Mouse (Mus musculus) limb, embryonic 11.5 days (tissue): Measurements from ENCODE around the gene Tes3-ps. TPM values are rescaled to one million over a fixed set of nuclear protein-coding genes. Genes with fewer than 3 reads are reported as not detected.

Experiments used
- ATAC-seq: fragments of 200-750 bp; cut with Nextera tagmentation; 2 replicates; pipeline ENCODE4 v1.8.0; 2017; ENCODE audit warnings: low read depth; ENCODE audit not compliant: insufficient number of reproducible peaks, low FRiP score, low TSS enrichment
- DNase-seq: peaks from one replicate; pipeline ENCODE4 v3.0.0-alpha.2; 2015; ENCODE audit warnings: low spot score
- H3K27ac ChIP-seq: fragments of 300-500 bp; sonication (generic); replicated peaks from 2 replicates; pipeline ENCODE4 v1.5.1; 2014; ENCODE audit warnings: low read depth, mild to moderate bottlenecking, low read length
- H3K27me3 ChIP-seq: fragments of 300-500 bp; sonication (generic); 2 replicates; pipeline ENCODE4 v1.6.1; 2014; ENCODE audit warnings: mild to moderate bottlenecking, low read length, mixed read lengths; ENCODE audit not compliant: control insufficient read depth, insufficient read depth
- H3K36me3 ChIP-seq: fragments of 300-500 bp; sonication (generic); 2 replicates; pipeline ENCODE4 v1.6.1; 2014; ENCODE audit warnings: mild to moderate bottlenecking, low read length, moderate library complexity, mixed read lengths; ENCODE audit not compliant: control insufficient read depth, insufficient read depth
- H3K4me1 ChIP-seq: fragments of 300-500 bp; sonication (generic); 2 replicates; pipeline ENCODE4 v1.6.1; 2014; ENCODE audit warnings: low read length, mixed read lengths; ENCODE audit not compliant: control insufficient read depth, insufficient read depth
- H3K4me2 ChIP-seq: fragments of 300-500 bp; sonication (generic); 2 replicates; pipeline ENCODE4 v1.6.1; 2014; ENCODE audit warnings: low read depth, mild to moderate bottlenecking, moderate library complexity; ENCODE audit not compliant: severe bottlenecking
- H3K4me3 ChIP-seq: fragments of 300-500 bp; sonication (generic); 2 replicates; pipeline ENCODE4 v1.5.1; 2014; ENCODE audit warnings: low read depth, low read length
- H3K9ac ChIP-seq: fragments of 300-500 bp; sonication (generic); 2 replicates; pipeline ENCODE4 v1.6.1; 2014; ENCODE audit warnings: mild to moderate bottlenecking, low read length
- H3K9me3 ChIP-seq: fragments of 300-500 bp; sonication (generic); 2 replicates; pipeline ENCODE4 v1.6.1; 2016; ENCODE audit warnings: low read length; ENCODE audit not compliant: control insufficient read depth
- WGBS: fragments of 180-500 bp; shearing (Covaris S2); extraction: QIAGEN DNeasy Blood & Tissue Kit; methylation state at CpG from one replicate; pipeline ENCODE4 v1.1.7; 2014; 5-methylcytosine and 5-hydroxymethylcytosine counted together
- polyA plus RNA-seq: library from polyadenylated mRNA; unstranded; fragments of >200 nt; fragmentation: Nextera tagmentation; extraction: Ambion mirVana; gene quantifications from 2 replicates; pipeline ENCODE4 v1.2.1, GENCODE M21; 2014

The Tes3-ps gene
- polyA plus RNA-seq, 1 experiment from 2014 or later: 0.85 TPM

DNA sequence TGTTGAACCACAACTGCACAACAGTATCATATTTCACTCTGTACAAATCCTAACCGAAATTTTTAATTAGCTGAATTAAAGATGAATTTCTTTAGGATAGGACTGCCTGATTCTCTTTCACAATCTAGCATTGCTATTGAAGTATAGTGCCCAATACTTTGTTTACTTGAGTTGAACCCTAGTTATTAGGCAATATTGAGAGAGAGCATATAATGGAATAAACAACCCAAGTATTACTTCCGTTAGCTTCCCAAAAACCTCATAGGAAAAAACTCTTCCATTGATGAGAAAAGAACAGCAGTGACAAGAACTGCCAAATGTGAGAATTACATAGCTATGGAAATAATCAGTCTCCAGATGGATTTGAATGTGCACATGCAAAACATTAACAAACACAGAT is 33.1 kb downstream of the Tes3-ps start:
- Histone ChIP-seq H3K4me2 (no peak overlapping the region), H3K27ac (no peak overlapping the region), H3K9ac (no peak overlapping the region), H3K9me3 (no peaks in the 10 kb centered on the region), H3K4me3 (no peak overlapping the region), H3K36me3 (no peaks in the 10 kb centered on the region), H3K4me1 (no peaks in the 10 kb centered on the region), H3K27me3 (no peaks in the 10 kb centered on the region)
- 88% methylated on average over 2 of the region's 2 CpGs for WGBS
- no peak for ATAC-seq
- no peak for DNase-seq

DNA sequence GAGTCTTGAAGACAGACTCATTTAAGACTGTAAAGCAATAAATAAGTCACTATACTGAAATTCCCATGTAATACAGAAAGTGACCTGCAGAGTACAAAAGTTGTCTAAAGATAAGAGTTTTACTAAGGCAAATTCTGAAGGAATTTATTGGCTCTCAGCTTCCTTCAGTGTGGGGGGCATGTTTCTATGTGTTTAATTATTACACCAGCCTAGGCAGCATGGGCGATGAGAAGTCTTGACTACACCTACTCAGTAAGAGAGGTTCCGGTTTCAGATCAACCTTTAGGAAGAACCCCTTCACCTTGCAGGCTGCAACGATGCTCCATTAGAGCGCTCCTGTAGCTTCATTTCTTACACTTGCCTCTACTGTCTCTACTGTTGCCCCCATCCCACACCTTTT is 37.5 kb downstream of the Tes3-ps start:
- H3K9me3 ChIP-seq: no peaks in the 10 kb centered on the region
- no peak overlapping the region for H3K9ac ChIP-seq
- H3K4me2 ChIP-seq: no peak overlapping the region
- no peak overlapping the region for H3K4me3 ChIP-seq
- DNase-seq (no peak), ATAC-seq (no peak)
- H3K36me3 ChIP-seq: no peaks in the 10 kb centered on the region
- H3K27ac ChIP-seq: no peak overlapping the region
- WGBS: 97% methylated on average over 4 of the region's 4 CpGs
- H3K4me1 ChIP-seq: no peaks in the 10 kb centered on the region
- H3K27me3 ChIP-seq: no peaks in the 10 kb centered on the region

DNA sequence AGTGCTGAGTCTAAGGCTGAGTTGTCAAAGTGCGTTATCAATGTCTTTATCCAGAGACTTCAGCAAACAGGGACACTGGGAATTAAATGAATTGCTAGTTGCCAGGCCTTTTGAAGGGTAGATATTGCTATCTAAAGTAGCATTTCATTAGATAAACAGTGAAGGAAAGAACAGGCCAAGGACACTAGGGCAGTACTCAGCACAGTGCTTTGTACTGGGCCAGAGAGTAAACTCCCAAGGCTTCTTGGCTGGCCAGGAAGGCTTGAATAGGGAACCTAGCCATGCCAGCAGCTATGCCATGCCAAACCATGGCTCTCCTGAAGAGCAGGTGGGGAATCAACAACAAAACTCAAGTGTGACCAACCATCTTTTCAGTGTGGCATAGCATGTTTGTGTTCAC is 43.8 kb downstream of the Tes3-ps start:
- H3K9ac ChIP-seq: no peak overlapping the region
- 93% methylated on average over 1 of the region's 1 CpGs for WGBS
- no peak for ATAC-seq
- no peaks in the 10 kb centered on the region for H3K9me3 ChIP-seq
- H3K4me2 ChIP-seq: no peak overlapping the region
- H3K27ac ChIP-seq: no peak overlapping the region
- DNase-seq: no peak
- no peaks in the 10 kb centered on the region for H3K27me3 ChIP-seq
- H3K36me3 ChIP-seq: no peaks in the 10 kb centered on the region
- H3K4me3 ChIP-seq: no peak overlapping the region
- no peaks in the 10 kb centered on the region for H3K4me1 ChIP-seq

DNA sequence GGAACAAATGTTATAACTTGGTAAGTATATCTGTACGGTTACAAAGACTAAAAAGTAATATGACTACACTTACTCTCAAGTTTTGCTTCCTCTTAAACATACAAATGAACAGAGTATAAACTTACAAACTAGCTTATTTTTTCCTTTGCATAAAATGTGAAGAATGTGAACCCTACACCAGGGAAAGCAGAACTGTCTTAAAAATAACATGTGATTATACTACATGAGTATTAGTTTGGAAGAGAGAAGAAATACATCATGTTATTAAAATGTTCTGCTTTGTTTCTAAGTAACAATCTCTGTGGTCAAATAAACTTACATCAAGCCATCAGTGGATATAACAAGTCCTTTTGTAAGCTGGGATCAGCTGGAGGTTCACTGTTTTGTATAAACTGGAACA is 45.6 kb downstream of the Tes3-ps start:
- H3K36me3 ChIP-seq: no peaks in the 10 kb centered on the region
- no peaks in the 10 kb centered on the region for H3K27me3 ChIP-seq
- DNase-seq (no peak), ATAC-seq (no peak)
- H3K4me1 ChIP-seq: no peaks in the 10 kb centered on the region
- H3K9ac ChIP-seq: no peak overlapping the region
- H3K27ac ChIP-seq: no peak overlapping the region
- H3K4me3 ChIP-seq: no peak overlapping the region
- 85% methylated on average over 1 of the region's 1 CpGs for WGBS
- no peak overlapping the region for H3K4me2 ChIP-seq
- H3K9me3 ChIP-seq: no peaks in the 10 kb centered on the region

DNA sequence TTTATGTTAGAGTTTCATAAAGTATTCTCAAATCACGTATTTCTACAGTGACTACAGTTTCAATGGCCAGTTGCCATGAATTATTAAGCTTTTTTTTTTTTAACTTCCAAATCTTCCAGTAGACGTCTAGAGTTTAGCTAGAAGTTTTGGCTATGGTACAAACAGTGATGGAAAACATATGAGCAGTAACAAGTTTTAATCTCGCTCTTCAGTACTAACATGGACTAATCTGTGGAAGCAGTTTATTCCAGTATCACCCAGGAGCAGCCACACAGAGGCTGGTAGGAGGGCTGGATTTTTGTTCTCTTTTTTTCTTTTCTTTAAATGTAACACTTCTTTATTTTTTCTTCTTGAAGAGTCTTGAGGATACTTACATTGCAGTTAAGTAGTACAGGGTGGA is 51.2 kb downstream of the Tes3-ps start, which contains the start of gene Aspn:
Aspn (plus strand) TSS at position 165 of the 400 bp plus-strand sequence.
- H3K4me3 ChIP-seq: no peak within 1 kb of the TSS
- WGBS: 77% methylated on average over 3 of the region's 3 CpGs
- H3K27me3 ChIP-seq: no peaks in the 10 kb centered on the region
- H3K9me3 ChIP-seq: no peaks in the 10 kb centered on the region
- no peaks in the 10 kb centered on the region for H3K36me3 ChIP-seq
- no peak within 1 kb of the TSS for H3K4me2 ChIP-seq
- no peak within 1 kb of the TSS for H3K27ac ChIP-seq
- no peak within 1 kb of the TSS for H3K9ac ChIP-seq
- DNase-seq (no peak), ATAC-seq (no peak)
- no peaks in the 10 kb centered on the region for H3K4me1 ChIP-seq

DNA sequence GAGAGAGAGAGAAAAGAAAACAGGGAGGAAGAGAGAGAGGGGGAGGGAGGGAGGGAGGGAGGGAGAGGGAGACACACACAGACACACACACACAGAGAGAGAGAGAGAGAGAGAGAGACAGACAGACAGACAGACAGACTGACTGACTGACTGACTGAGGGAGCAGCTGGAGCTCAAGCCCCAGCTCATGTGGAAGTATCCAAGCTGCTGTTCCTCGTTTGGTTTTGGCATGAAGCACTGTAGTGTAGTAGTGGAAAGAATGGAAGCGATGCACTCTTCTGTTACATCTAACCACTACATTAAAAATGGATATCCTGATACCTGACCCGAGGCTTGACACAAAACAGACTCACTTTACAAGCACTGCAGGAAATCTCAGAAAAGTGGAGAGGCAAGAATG is 52.5 kb downstream of the Tes3-ps start:
- Histone ChIP-seq H3K36me3 (no peaks in the 10 kb centered on the region), H3K9ac (no peak overlapping the region), H3K27me3 (no peaks in the 10 kb centered on the region), H3K4me3 (no peak overlapping the region), H3K4me1 (no peaks in the 10 kb centered on the region), H3K4me2 (no peak overlapping the region), H3K27ac (no peak overlapping the region), H3K9me3 (no peaks in the 10 kb centered on the region)
- ATAC-seq (no peak), DNase-seq (no peak)
- WGBS: 50% methylated on average over 3 of the region's 3 CpGs

Other genes starting within 250 kb of the Tes3-ps start
- 0.52 and 1.2 TPM in 2 replicates for gene Susd3, start 244.6 kb upstream of the Tes3-ps start, polyA plus RNA-seq
- 0.37 and 0.92 TPM in 2 replicates for gene Fgd3, start 173.0 kb upstream of the Tes3-ps start, polyA plus RNA-seq
- 25.8 and 29.2 TPM in 2 replicates for gene Bicd2, start 151.7 kb upstream of the Tes3-ps start, polyA plus RNA-seq
- 14.6 and 16.3 TPM in 2 replicates for gene Ippk, start 72.1 kb upstream of the Tes3-ps start, polyA plus RNA-seq
- gene Ecm2, start 11.5 kb downstream of the Tes3-ps start, polyA plus RNA-seq: 0.19 and 0.26 TPM in 2 replicates
- 0.32 and 0.40 TPM in 2 replicates for gene Aspn, start 51.1 kb downstream of the Tes3-ps start, polyA plus RNA-seq
- 0.49 and 0.50 TPM in 2 replicates for gene Omd, start 89.1 kb downstream of the Tes3-ps start, polyA plus RNA-seq
- 5.7 and 5.9 TPM in 2 replicates for gene Ogn, start 114.7 kb downstream of the Tes3-ps start, polyA plus RNA-seq
- gene Cenpp, start 159.5 kb downstream of the Tes3-ps start, polyA plus RNA-seq: 38.6 TPM in 2 replicates
- 19.6 and 22.6 TPM in 2 replicates for gene Nol8, start 159.8 kb downstream of the Tes3-ps start, polyA plus RNA-seq
- gene Iars, start 188.8 kb downstream of the Tes3-ps start, polyA plus RNA-seq: 95.2 and 107 TPM in 2 replicates